Mouse (Mus musculus) CD4-positive, CD25-positive, alpha-beta regulatory T cell, adult 9 weeks (primary cell): ENCODE measurements around the gene Hsd3b7. TPM values are rescaled to one million over a fixed set of nuclear protein-coding genes. Genes with fewer than 3 reads are reported as not detected.

Experiments
- polyA plus RNA-seq: library from polyadenylated mRNA; unstranded; fragments of 100-300 nt; shearing (Covaris generic); gene quantifications from one replicate; pipeline ENCODE4 v1.2.1, GENCODE M21; 2017

Gene Hsd3b7
- polyA plus RNA-seq = 2.5 TPM

GRCm38 (mm10) chr7:127800435-127801009 is at the start of gene Hsd3b7:
Gene Hsd3b7 (plus strand): TSS chr7:127800604.

GRCm38 (mm10) chr7:127769651-127770038 is 30.8 kb upstream of the Hsd3b7 start, which contains the start of gene Orai3:
Gene Orai3 (plus strand): TSS chr7:127769815.

GRCm38 (mm10) chr7:127776426-127776825 is 24.0 kb upstream of the Hsd3b7 start, which contains the start of gene Setd1a:
Gene Setd1a (plus strand): TSS chr7:127776670.

GRCm38 (mm10) chr7:127785308-127785707 is 15.1 kb upstream of the Hsd3b7 start, which contains the start of gene Gm49388:
Gene Gm49388 (plus strand): TSS chr7:127785608.

GRCm38 (mm10) chr7:127824176-127824871 is 23.9 kb downstream of the Hsd3b7 start, which contains the start of the genes Stx4a and Stx1b:
Gene Stx4a (plus strand): TSS chr7:127824294.
Gene Stx1b (minus strand): TSS chr7:127824549.

Other genes starting within 250 kb of the Hsd3b7 start
- gene Tmem265, start 239.2 kb upstream of the Hsd3b7 start, polyA plus RNA-seq = 14.8 TPM
- gene Phkg2, start 227.3 kb upstream of the Hsd3b7 start, polyA plus RNA-seq = 112 TPM
- 0.48 TPM for gene Ccdc189, start 212.0 kb upstream of the Hsd3b7 start, polyA plus RNA-seq
- 154 TPM for gene Rnf40, start 211.8 kb upstream of the Hsd3b7 start, polyA plus RNA-seq
- 2.3 TPM for gene Zfp629, start 184.8 kb upstream of the Hsd3b7 start, polyA plus RNA-seq
- 8.8 TPM for gene Bcl7c, start 91.7 kb upstream of the Hsd3b7 start, polyA plus RNA-seq
- gene Ctf1, start 87.9 kb upstream of the Hsd3b7 start, polyA plus RNA-seq = not detected
- not detected for gene Ctf2, start 68.4 kb upstream of the Hsd3b7 start, polyA plus RNA-seq
- gene Fbxl19, start 56.1 kb upstream of the Hsd3b7 start, polyA plus RNA-seq = 0.87 TPM
- 31.0 TPM for gene Orai3, start 30.8 kb upstream of the Hsd3b7 start, polyA plus RNA-seq
- gene Setd1a, start 23.9 kb upstream of the Hsd3b7 start, polyA plus RNA-seq = 1.8 TPM
- gene Gm49388, start 15.0 kb upstream of the Hsd3b7 start, polyA plus RNA-seq = not detected
- 174 TPM for gene Stx4a, start 23.7 kb downstream of the Hsd3b7 start, polyA plus RNA-seq
- 0.15 TPM for gene Stx1b, start 23.9 kb downstream of the Hsd3b7 start, polyA plus RNA-seq
- 57.7 TPM for gene Zfp646, start 75.6 kb downstream of the Hsd3b7 start, polyA plus RNA-seq
- 19.7 TPM for gene Zfp668, start 76.2 kb downstream of the Hsd3b7 start, polyA plus RNA-seq
- 0.94 TPM for gene Prss53, start 90.4 kb downstream of the Hsd3b7 start, polyA plus RNA-seq
- not detected for gene Gm21974, start 94.8 kb downstream of the Hsd3b7 start, polyA plus RNA-seq
- gene Vkorc1, start 95.0 kb downstream of the Hsd3b7 start, polyA plus RNA-seq = 63.8 TPM
- 62.3 TPM for gene Bckdk, start 103.5 kb downstream of the Hsd3b7 start, polyA plus RNA-seq
- 57.8 TPM for gene Kat8, start 111.9 kb downstream of the Hsd3b7 start, polyA plus RNA-seq
- gene Prss8, start 129.5 kb downstream of the Hsd3b7 start, polyA plus RNA-seq = not detected
- gene Prss36, start 146.1 kb downstream of the Hsd3b7 start, polyA plus RNA-seq = 4.9 TPM
- gene Fus, start 166.9 kb downstream of the Hsd3b7 start, polyA plus RNA-seq = 203 TPM
- 357 TPM for gene Pycard, start 193.3 kb downstream of the Hsd3b7 start, polyA plus RNA-seq
- not detected for gene Trim72, start 203.3 kb downstream of the Hsd3b7 start, polyA plus RNA-seq